Mouse (Mus musculus): ENCODE data around the gene AL607142.1.

AL607142.1 gene

DNA sequence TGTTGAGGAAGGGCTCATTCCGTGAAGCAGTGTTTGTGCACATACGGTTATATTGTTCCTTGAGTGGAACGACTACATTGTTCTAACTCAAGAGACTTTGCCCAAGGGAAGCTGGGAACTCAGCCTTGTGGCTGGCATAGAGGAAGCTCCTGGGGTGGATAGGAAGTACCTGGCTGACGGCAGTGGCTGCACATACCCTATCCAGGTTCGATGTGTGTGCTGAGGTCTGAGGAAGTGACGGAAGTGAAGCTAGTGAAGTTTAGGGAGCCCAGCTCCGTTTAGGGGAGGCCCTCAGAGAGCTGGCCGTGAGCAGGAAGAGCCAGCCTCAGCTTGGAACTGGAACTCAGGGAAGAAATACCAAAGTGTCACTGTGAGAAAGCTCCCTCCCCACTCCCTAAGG is 43.0 kb downstream of the AL607142.1 start:
- no peak for DNase-seq

DNA sequence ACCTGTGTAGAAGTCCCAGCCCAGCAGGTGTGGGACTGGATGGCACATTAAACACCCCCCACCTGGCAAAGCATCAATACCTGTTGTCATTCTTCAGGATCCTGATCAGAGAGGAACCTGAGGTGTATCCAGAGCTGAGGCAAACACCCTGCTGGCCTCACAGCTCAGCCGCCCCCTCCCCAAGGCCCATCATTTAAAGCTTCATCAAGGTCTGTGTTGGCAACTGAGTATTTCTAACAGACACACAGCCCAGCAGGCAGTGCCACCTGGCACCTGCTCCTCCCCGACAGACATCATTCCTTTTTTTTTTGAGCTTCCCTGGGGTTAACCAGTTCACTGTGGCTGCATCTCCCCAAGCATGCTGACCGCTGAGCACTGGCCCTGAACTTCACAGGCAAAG is 50.7 kb downstream of the AL607142.1 start:
- DNase-seq, result no peak

DNA sequence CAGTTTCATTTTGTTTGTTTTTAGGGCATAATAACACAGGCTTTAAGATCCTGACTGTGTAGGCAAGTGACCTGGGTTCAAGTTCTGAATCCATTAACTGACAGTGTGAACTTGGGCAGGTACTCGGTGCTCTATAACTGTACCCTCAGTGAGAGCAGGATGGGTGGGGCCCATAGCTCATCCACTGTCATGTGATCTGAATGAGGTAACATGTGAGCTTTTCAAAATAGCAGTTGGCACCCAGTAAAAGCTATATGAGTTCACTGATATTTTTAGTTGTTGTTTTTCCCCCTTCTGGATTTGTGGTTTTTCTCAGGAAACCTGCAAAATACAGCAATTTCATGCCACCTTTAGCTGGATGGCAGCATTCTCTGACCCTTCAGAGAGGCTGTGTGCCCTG is 51.5 kb downstream of the AL607142.1 start:
- no peak for DNase-seq

GRCm38 (mm10) chr4:120120276-120120675 is 55.5 kb downstream of the AL607142.1 start:
- DNase-seq, result peak in 1 of 2 experiments; percentile 21

GRCm38 (mm10) chr4:120124656-120125055 is 59.9 kb downstream of the AL607142.1 start:
- no peak for DNase-seq

DNA sequence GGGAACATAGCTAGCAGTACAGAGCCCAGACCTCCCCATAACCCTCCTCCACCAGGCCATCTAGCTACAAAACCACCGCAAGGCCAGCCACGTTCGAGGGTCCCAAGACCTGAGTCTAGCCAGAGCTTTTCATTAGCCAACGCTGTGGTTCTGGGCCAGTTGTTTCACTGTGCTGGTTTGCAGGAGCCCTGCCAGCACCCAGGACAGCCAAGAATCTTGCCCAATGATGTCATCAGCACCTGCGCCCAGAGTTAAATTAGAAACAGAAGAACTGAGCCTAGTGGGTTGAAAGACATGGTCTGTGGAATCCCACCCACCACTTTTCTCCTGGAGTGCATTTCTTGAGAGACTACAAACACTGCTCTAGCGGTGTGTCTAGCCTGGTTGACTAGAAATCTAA is 61.3 kb downstream of the AL607142.1 start:
- no peak for DNase-seq

DNA sequence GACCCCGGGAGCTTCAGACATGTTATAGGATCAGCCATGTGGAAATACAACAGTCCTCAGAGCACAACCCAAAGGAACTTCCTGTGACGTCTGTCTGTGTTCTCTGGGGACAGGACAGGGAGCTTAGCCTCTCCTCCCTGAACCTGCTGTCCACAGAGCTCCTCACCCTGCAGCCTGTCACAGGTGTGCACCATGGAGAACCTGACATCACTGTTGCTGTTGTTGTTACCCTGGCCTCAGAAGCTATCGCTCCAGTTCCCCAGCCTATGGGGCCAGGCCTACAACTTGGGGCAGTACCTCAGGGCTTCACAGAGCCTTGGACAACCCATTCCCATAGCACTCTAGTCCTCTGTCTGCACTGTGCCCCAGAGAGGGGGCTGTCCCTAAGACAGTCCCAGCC is 62.5 kb downstream of the AL607142.1 start:
- no peak for DNase-seq

DNA sequence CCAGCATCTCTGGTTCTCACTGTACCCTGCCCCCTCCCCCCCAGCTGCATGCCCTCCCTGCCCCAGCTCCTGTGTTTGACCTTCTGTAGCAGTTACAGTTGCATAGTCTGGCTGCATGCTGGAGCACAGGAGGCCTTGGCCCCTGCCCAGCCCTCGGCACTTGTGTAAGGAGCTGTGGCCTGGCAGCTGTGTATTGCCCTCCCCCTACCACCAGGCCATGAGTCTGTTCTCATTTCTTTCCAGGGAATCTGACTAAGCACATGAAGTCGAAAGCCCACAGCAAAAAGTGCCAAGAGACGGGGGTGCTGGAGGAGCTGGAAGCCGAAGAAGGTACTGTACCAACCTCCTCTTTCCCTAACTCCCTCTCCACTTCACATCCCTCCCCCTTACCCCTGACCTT is 63.2 kb downstream of the AL607142.1 start:
- DNase-seq, result no peak

DNA sequence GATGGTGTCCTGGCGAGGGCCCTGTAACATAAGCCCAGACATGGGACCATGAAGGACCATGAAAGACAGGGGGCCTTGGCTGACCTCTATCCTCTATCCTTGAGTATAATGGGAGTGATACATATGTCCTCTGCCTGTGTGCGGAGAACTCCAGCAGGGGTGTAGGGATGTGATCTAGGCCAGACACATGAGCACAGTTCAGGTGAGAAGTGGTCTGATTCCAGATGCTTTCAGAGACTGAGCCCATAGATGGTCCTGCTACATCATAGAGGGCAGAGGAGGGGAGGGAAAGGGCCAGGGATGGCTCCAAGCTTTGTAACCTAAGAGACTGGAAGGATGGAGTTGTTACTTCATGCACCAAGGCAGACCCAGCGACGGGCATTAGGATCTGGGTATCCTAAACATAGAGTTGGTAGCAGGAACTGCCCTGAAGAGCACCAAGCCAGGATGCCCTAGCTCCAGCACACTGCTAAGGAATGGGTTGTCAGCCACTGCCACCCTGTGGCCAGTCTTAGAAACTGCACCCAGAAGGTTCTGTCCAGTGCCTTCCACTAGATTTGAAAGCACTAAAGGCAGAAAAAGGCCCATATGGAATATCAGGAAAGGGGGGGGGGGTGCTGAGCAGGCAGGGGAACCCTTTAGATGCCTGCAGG is 64.6 kb downstream of the AL607142.1 start:
- DNase-seq, result peak in 1 of 2 experiments; percentile 22

- no peak for DNase-seq
Measured at GRCm38 (mm10) chr4:120130926-120131325, 66.1 kb downstream of the AL607142.1 start.

DNA sequence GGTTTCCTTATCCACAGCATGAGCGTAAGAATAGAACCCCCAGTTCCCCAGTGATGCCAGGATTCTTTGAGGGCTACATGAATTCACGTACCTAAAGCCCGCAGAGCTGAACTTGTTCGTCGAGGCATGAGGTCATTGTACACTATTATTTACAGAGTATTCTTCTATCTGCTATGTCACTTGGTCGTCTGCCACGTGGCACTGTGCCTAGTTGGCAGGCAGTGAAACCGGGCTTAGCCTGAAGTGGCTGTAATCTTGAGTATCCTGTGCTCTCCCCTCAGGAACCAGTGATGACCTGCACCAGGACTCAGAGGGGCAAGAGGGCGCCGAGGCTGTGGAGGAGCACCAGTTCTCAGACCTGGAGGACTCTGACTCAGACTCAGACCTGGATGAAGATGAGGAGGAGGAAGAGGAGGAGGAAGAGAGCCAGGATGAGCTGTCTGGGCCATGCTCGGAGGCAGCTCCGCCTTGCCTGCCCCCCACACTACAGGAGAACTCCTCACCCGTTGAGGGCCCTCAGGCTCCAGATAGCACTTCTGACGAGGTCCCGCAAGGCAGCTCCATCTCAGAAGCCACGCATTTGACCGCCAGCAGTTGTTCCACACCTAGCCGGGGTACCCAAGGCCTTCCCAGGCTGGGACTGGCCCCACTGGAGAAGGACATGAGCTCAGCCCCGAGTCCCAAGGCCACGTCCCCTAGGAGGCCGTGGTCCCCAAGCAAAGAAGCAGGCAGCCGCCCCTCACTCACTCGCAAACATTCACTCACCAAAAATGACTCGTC is 66.8 kb downstream of the AL607142.1 start:
- DNase-seq, result no peak

DNA sequence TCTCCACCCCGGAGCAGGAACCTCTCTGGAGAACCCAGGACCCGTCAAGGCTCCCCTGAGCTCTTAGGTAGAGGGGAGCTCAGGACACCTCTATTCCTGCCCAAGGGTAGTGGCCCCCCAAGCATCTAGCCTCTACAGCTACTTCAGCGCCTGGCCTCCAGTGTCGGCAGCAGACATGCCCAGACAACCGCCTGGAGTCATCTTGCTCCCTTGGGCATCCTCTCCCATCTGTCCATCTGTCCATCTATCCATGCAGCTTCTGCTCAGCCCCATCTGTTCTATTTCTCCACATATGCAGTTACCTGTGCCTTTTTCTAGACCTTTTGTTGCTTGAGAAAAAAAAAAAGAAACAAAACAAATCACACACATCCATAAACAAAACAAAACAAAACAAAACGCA is 69.4 kb downstream of the AL607142.1 start:
- DNase-seq, result no peak

GRCm38 (mm10) chr4:120141810-120142209 is 77.0 kb downstream of the AL607142.1 start:
- DNase-seq, result no peak

DNA sequence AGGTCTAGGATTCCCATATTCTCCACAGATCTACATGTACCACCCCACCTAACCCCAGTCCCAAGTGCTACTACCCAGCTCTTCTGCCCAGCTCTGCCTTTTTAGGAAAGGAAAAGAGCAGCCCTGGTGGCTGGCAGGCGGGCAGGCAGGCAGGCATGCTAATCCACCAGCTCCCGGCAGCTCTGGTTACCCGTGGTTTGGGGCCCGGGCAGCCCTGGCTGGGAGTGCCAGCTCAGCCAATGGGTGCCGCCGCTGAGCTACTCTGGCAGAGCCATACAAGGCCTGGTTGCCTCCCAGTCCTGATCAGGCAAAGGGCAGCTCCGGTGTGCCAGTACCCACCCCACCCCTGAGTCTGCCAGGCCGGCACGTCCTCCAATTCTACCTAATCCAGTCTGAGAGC is 78.1 kb downstream of the AL607142.1 start:
- DNase-seq, result no peak

Measured in thymus, adult 18-20 months (tissue).